Mouse (Mus musculus): Measurements from ENCODE around the gene Ten1. TPM values are rescaled to one million over a fixed set of nuclear protein-coding genes. Genes with fewer than 3 reads are reported as not detected.

Ten1 gene
- polyA plus RNA-seq, 1 experiment from 2014 or later: 87.6 TPM

DNA sequence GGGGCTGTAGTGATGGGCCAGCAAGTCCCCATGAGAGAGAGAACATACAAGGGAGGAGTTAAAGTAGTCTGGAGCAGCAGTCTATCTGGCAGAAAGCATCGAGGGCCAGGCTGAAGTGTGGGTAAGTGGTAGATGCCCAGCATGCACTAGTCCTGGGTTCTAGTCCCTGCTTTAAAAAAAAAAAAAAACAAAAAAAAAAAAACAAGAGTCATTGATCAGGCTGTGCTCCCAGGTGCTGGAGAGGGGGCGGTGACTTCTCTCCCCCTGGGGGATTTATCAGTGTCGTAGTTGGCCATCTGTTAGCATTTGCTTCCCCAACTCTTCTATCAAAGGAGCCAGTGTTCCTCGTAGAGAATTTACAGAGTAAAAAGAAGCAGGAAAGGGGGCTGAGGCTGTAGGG, 8.0 kb downstream of the Ten1 start:
- H3K4me3 ChIP-seq: no peak overlapping the region
- 61% methylated on average over 4 of the region's 4 CpGs for WGBS
- no peaks in the 10 kb centered on the region for H3K27me3 ChIP-seq (ENCODE audit: insufficient read depth, poor library complexity, severe bottlenecking)
- H3K36me3 ChIP-seq: peaks cover 40% of the 10 kb centered on the region
- H3K27ac ChIP-seq: no peak overlapping the region
- DNase-seq (ENCODE audit: low spot score): no peak
- no peaks in the 10 kb centered on the region for H3K9me3 ChIP-seq
- H3K4me1 ChIP-seq: no peaks in the 10 kb centered on the region

GRCm38 (mm10) chr11:116208660-116209059, 10.0 kb downstream of the Ten1 start:
- Histone ChIP-seq H3K9me3 (no peaks in the 10 kb centered on the region), H3K27me3 (ENCODE audit: insufficient read depth, poor library complexity, severe bottlenecking) (no peaks in the 10 kb centered on the region), H3K4me3 (no peak overlapping the region), H3K27ac (no peak overlapping the region), H3K36me3 (peaks cover 45% of the 10 kb centered on the region), H3K4me1 (no peaks in the 10 kb centered on the region)
- 89% methylated on average over 3 of the region's 3 CpGs for WGBS
- DNase-seq (ENCODE audit: low spot score): no peak

- no peaks in the 10 kb centered on the region for H3K9me3 ChIP-seq
- 81% methylated on average over 8 of the region's 8 CpGs for WGBS
- no peak overlapping the region for H3K4me3 ChIP-seq
- H3K36me3 ChIP-seq: peaks cover 42% of the 10 kb centered on the region
- no peaks in the 10 kb centered on the region for H3K27me3 ChIP-seq (ENCODE audit: insufficient read depth, poor library complexity, severe bottlenecking)
- no peak overlapping the region for H3K27ac ChIP-seq
- DNase-seq (ENCODE audit: low spot score): peak; percentile 60
- no peaks in the 10 kb centered on the region for H3K4me1 ChIP-seq
Observed at GRCm38 (mm10) chr11:116209257-116209656, 10.6 kb downstream of the Ten1 start.

- Histone ChIP-seq H3K4me3 (no peak overlapping the region), H3K9me3 (no peaks in the 10 kb centered on the region), H3K27ac (no peak overlapping the region), H3K36me3 (peaks cover 39% of the 10 kb centered on the region), H3K4me1 (no peaks in the 10 kb centered on the region), H3K27me3 (ENCODE audit: insufficient read depth, poor library complexity, severe bottlenecking) (no peaks in the 10 kb centered on the region)
- 70% methylated on average over 5 of the region's 5 CpGs for WGBS
- DNase-seq (ENCODE audit: low spot score): peak; percentile 70
Observed at GRCm38 (mm10) chr11:116210696-116211095, 12.0 kb downstream of the Ten1 start.

DNA sequence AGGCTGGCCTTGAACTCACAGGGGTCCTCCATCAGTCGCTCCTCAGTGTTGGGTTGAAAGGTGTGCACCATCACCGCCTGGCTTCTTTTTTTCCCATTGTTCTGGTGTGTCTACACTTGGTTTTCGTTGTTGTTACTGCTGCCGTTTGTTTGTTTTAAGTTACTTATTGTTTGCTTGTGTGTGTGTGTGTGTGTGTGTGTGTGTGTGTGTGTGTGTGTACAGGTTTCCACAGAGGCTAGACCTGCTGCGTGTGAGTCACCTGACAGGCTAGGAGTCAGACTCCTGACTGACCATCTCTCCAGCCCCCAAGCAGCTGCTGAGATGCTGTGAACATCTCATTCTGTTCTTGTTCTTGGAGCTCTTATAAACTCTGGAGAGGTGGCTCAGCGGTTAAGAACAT, 14.2 kb downstream of the Ten1 start:
- H3K36me3 ChIP-seq: peaks cover 20% of the 10 kb centered on the region
- H3K4me1 ChIP-seq: peaks cover under 1% of the 10 kb centered on the region; the same call in 1 of the 2 replicates
- no peaks in the 10 kb centered on the region for H3K27me3 ChIP-seq (ENCODE audit: insufficient read depth, poor library complexity, severe bottlenecking)
- no peak overlapping the region for H3K4me3 ChIP-seq
- no peak for DNase-seq (ENCODE audit: low spot score)
- no peak overlapping the region for H3K27ac ChIP-seq
- 86% methylated on average over 6 of the region's 6 CpGs for WGBS
- H3K9me3 ChIP-seq: no peaks in the 10 kb centered on the region

DNA sequence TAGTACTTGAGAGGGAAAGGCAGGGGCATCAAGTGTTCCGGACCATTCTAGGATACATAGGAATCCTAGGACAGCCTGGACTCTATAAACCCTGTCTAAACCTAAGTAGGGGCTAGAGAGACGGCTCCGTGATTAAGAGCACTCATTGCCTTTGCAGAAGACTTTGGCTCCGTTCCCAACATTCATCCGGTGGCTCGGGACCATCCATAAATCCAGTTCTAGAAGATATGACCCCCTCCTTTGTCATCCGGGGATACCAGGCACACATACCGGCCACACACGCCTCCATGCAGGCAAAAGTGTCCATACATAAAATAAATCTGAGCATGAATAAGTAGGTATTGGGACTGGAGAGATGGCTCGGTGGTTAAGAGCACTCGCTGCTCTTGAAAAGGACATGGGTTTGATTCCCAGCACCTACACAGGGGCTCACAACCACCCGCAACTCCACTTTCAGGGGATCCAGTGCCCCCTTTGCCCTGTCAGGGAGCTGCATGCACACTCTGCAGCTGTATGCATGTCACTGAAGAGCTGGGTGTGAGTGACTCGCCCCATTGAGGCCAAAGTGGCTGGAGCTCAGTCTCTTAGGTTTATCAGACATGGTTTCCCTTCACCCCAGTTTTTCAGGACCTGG, 15.3 kb downstream of the Ten1 start:
- DNase-seq (ENCODE audit: low spot score): peak; percentile 55
- Histone ChIP-seq H3K4me1 (peaks cover 12% of the 10 kb centered on the region), H3K27ac (no peak overlapping the region), H3K9me3 (no peaks in the 10 kb centered on the region), H3K27me3 (ENCODE audit: insufficient read depth, poor library complexity, severe bottlenecking) (no peaks in the 10 kb centered on the region), H3K4me3 (no peak overlapping the region), H3K36me3 (peaks cover 20% of the 10 kb centered on the region)
- 92% methylated on average over 13 of the region's 13 CpGs for WGBS

- peak; percentile 75 for DNase-seq (ENCODE audit: low spot score)
- WGBS: 76% methylated on average over 7 of the region's 7 CpGs
Observed at GRCm38 (mm10) chr11:116215181-116215580, 16.5 kb downstream of the Ten1 start.

DNA sequence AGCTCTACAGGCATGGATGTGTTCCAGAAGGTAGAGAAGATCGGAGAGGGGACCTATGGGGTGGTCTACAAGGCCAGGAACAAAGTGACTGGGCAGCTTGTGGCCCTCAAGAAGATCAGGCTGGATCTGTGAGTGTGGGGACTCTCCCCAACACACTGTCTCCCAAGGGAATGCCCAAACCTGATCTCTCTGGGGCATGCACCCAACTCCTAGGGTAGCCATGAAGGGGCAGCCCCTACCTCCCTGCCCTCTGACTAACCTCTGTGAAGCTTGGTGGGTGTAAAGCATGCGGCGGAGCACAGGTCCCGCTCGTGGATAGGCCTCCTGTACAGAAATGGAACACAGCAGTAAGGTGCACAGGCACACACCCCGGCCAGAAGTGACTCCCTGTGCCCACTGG, 17.3 kb downstream of the Ten1 start:
- H3K27ac ChIP-seq: no peak overlapping the region
- H3K4me3 ChIP-seq: no peak overlapping the region
- H3K27me3 ChIP-seq (ENCODE audit: insufficient read depth, poor library complexity, severe bottlenecking): peaks cover 15% of the 10 kb centered on the region
- DNase-seq (ENCODE audit: low spot score): peak; percentile 68
- 82% methylated on average over 6 of the region's 6 CpGs for WGBS
- no peaks in the 10 kb centered on the region for H3K9me3 ChIP-seq
- peaks cover 31% of the 10 kb centered on the region for H3K4me1 ChIP-seq
- peaks cover 16% of the 10 kb centered on the region for H3K36me3 ChIP-seq

More at GRCm38 (mm10) chr11:116215181-116215580, 16.5 kb downstream of the Ten1 start:
- Histone ChIP-seq H3K36me3 (peaks cover 16% of the 10 kb centered on the region), H3K9me3 (no peaks in the 10 kb centered on the region), H3K4me3 (no peak overlapping the region), H3K27ac (no peak overlapping the region), H3K4me1 (peaks cover 24% of the 10 kb centered on the region), H3K27me3 (ENCODE audit: insufficient read depth, poor library complexity, severe bottlenecking) (peaks cover 7% of the 10 kb centered on the region; the same call in 1 of the 2 replicates)

GRCm38 (mm10) chr11:116216549-116216948, 17.9 kb downstream of the Ten1 start:
- no peak overlapping the region for H3K27ac ChIP-seq
- H3K27me3 ChIP-seq (ENCODE audit: insufficient read depth, poor library complexity, severe bottlenecking): peaks cover 21% of the 10 kb centered on the region
- H3K36me3 ChIP-seq: peaks cover 19% of the 10 kb centered on the region
- DNase-seq (ENCODE audit: low spot score): peak; percentile 64
- H3K4me3 ChIP-seq: no peak overlapping the region
- WGBS: 81% methylated on average over 11 of the region's 11 CpGs
- H3K4me1 ChIP-seq: peaks cover 32% of the 10 kb centered on the region
- H3K9me3 ChIP-seq: peaks cover 2% of the 10 kb centered on the region; the same call in 1 of the 2 replicates

GRCm38 (mm10) chr11:116218263-116218662, 19.6 kb downstream of the Ten1 start:
- DNase-seq (ENCODE audit: low spot score): no peak
- Histone ChIP-seq H3K36me3 (peaks cover 10% of the 10 kb centered on the region), H3K27me3 (ENCODE audit: insufficient read depth, poor library complexity, severe bottlenecking) (peaks cover 38% of the 10 kb centered on the region), H3K27ac (peak overlapping the region; percentile 81), H3K4me1 (peaks cover 49% of the 10 kb centered on the region), H3K9me3 (peaks cover 5% of the 10 kb centered on the region; the same call in 1 of the 2 replicates), H3K4me3 (0 out of 2 replicates have a peak overlapping the region, but pooled peaks have one; percentile 0)
- 70% methylated on average over 2 of the region's 2 CpGs for WGBS

- Histone ChIP-seq H3K4me3 (0 out of 2 replicates have a peak overlapping the region, but pooled peaks have one; percentile 0), H3K27me3 (ENCODE audit: insufficient read depth, poor library complexity, severe bottlenecking) (peaks cover 44% of the 10 kb centered on the region), H3K4me1 (peaks cover 51% of the 10 kb centered on the region), H3K27ac (peak overlapping the region; percentile 81), H3K36me3 (peaks cover 10% of the 10 kb centered on the region), H3K9me3 (peaks cover 5% of the 10 kb centered on the region; the same call in 1 of the 2 replicates)
- DNase-seq (ENCODE audit: low spot score): peak; percentile 93
- 51% methylated on average over 7 of the region's 7 CpGs for WGBS
Observed at GRCm38 (mm10) chr11:116218737-116219400, 20.2 kb downstream of the Ten1 start.

- H3K4me3 ChIP-seq: peak overlapping the region; percentile 1; the same call in 1 of the 2 replicates
- H3K27ac ChIP-seq: peak overlapping the region; percentile 81
- peaks cover 54% of the 10 kb centered on the region for H3K27me3 ChIP-seq (ENCODE audit: insufficient read depth, poor library complexity, severe bottlenecking)
- WGBS: 8% methylated on average over 4 of the region's 4 CpGs
- peaks cover 12% of the 10 kb centered on the region for H3K36me3 ChIP-seq
- peaks cover 51% of the 10 kb centered on the region for H3K4me1 ChIP-seq
- H3K9me3 ChIP-seq: peaks cover 8% of the 10 kb centered on the region; the same call in 1 of the 2 replicates
- DNase-seq (ENCODE audit: low spot score): no peak
Observed at GRCm38 (mm10) chr11:116219885-116220284, 21.2 kb downstream of the Ten1 start.

Measured in heart, embryonic 10.5 days (tissue).